Mouse (Mus musculus): ENCODE results near the gene Olfr1200. TPM values are rescaled to one million over a fixed set of nuclear protein-coding genes. Genes with fewer than 3 reads are reported as not detected.

Gene Olfr1200
- not detected for total RNA-seq (2023)

GRCm38 (mm10) chr2:88770388-88770787, at the start of gene Olfr1200:
Olfr1200 (minus strand) TSS chr2:88770488.

GRCm38 (mm10) chr2:88814196-88814595, 43.9 kb upstream of the Olfr1200 start, which contains the start of gene Olfr1202:
Olfr1202 (plus strand) TSS chr2:88814496.

GRCm38 (mm10) chr2:88792736-88793135, 22.4 kb upstream of the Olfr1200 start, which contains the start of gene Olfr1201:
Olfr1201 (plus strand) TSS chr2:88793036.

GRCm38 (mm10) chr2:88760369-88760768, 9.9 kb downstream of the Olfr1200 start, which contains the start of gene Olfr1199:
Olfr1199 (minus strand) TSS chr2:88760469.

GRCm38 (mm10) chr2:88751270-88751669, 19.0 kb downstream of the Olfr1200 start, which contains the start of gene Olfr1198:
Olfr1198 (minus strand) TSS chr2:88751370.

GRCm38 (mm10) chr2:88732266-88732665, 38.0 kb downstream of the Olfr1200 start, which contains the start of gene Olfr1197:
Olfr1197 (minus strand) TSS chr2:88732366.

Other genes with a start within 250 kb of the Olfr1200 start
- not detected for gene Olfr1188, start 213.6 kb downstream of the Olfr1200 start, total RNA-seq (2023)
- gene Olfr1189, start 184.0 kb downstream of the Olfr1200 start, total RNA-seq (2023) = not detected
- not detected for gene Olfr1191-ps1, start 129.9 kb downstream of the Olfr1200 start, total RNA-seq (2023)
- gene Olfr1192-ps1, start 122.0 kb downstream of the Olfr1200 start, total RNA-seq (2023) = not detected
- not detected for gene Olfr1193, start 94.9 kb downstream of the Olfr1200 start, total RNA-seq (2023)
- not detected for gene Olfr1195, start 81.3 kb downstream of the Olfr1200 start, total RNA-seq (2023)
- gene Olfr1196, start 65.9 kb downstream of the Olfr1200 start, total RNA-seq (2023) = not detected
- gene Olfr1197, start 38.1 kb downstream of the Olfr1200 start, total RNA-seq (2023) = not detected
- gene Olfr1198, start 19.1 kb downstream of the Olfr1200 start, total RNA-seq (2023) = not detected
- not detected for gene Olfr1199, start 10.0 kb downstream of the Olfr1200 start, total RNA-seq (2023)
- not detected for gene Olfr1201, start 22.5 kb upstream of the Olfr1200 start, total RNA-seq (2023)
- gene Olfr1202, start 44.0 kb upstream of the Olfr1200 start, total RNA-seq (2023) = not detected
- gene Olfr1205, start 59.2 kb upstream of the Olfr1200 start, total RNA-seq (2023) = not detected
- gene Olfr1204, start 78.8 kb upstream of the Olfr1200 start, total RNA-seq (2023) = not detected
- not detected for gene Olfr1206, start 92.7 kb upstream of the Olfr1200 start, total RNA-seq (2023)
- not detected for gene Olfr1208, start 131.8 kb upstream of the Olfr1200 start, total RNA-seq (2023)
- gene Olfr1209, start 144.7 kb upstream of the Olfr1200 start, total RNA-seq (2023) = not detected
- not detected for gene Olfr1211, start 167.6 kb upstream of the Olfr1200 start, total RNA-seq (2023)
- gene Olfr1212, start 183.5 kb upstream of the Olfr1200 start, total RNA-seq (2023) = not detected
- not detected for gene Gm13762, start 209.8 kb upstream of the Olfr1200 start, total RNA-seq (2023)
- gene Olfr1214, start 222.2 kb upstream of the Olfr1200 start, total RNA-seq (2023) = not detected
- not detected for gene Olfr1215, start 236.5 kb upstream of the Olfr1200 start, total RNA-seq (2023)
- not detected for gene Olfr1216, start 247.9 kb upstream of the Olfr1200 start, total RNA-seq (2023)